Mouse (Mus musculus) forebrain, embryonic 16.5 days (tissue): Measurements from ENCODE around the gene Slc25a10. TPM values are rescaled to one million over a fixed set of nuclear protein-coding genes. Genes with fewer than 3 reads are reported as not detected.
A peak's percentile ranks its signal among the peaks of the same experiment; 100 is the strongest.
"Not testable (repeated sequence)": the region's sequence is repeated elsewhere in the genome, so short reads cannot be mapped to it uniquely, and the experiment has no call there.

Experiments
- ATAC-seq: fragments of 200-750 bp; cut with Nextera tagmentation; 2 replicates; pipeline ENCODE4 v1.8.0; 2017; ENCODE audit warnings: mild to moderate bottlenecking, moderate library complexity
- H3K27ac ChIP-seq: fragments of 300-500 bp; sonication (generic); 2 replicates; pipeline ENCODE4 v1.5.1; 2014; ENCODE audit warnings: low read length, control low read depth
- H3K27me3 ChIP-seq: fragments of 300-500 bp; sonication (generic); replicated peaks from 2 replicates; pipeline ENCODE4 v1.6.1; 2014; ENCODE audit warnings: low read length; ENCODE audit not compliant: control insufficient read depth, insufficient read depth
- H3K36me3 ChIP-seq: fragments of 300-500 bp; sonication (generic); 2 replicates; pipeline ENCODE4 v1.6.1; 2014; ENCODE audit not compliant: control insufficient read depth, insufficient read depth
- H3K4me1 ChIP-seq: fragments of 300-500 bp; sonication (generic); replicated peaks from 2 replicates; pipeline ENCODE4 v1.6.1; 2014; ENCODE audit warnings: low read length; ENCODE audit not compliant: control insufficient read depth, insufficient read depth
- H3K4me2 ChIP-seq: fragments of 300-500 bp; sonication (generic); 2 replicates; pipeline ENCODE4 v1.6.1; 2014; ENCODE audit warnings: mild to moderate bottlenecking, low read length, control low read depth
- H3K4me3 ChIP-seq: fragments of 300-500 bp; sonication (generic); replicated peaks from 2 replicates; pipeline ENCODE4 v1.5.1; 2014; ENCODE audit warnings: mild to moderate bottlenecking, low read length, control low read depth
- H3K9ac ChIP-seq: fragments of 300-500 bp; sonication (generic); replicated peaks from 2 replicates; pipeline ENCODE4 v1.6.1; 2014; ENCODE audit warnings: low read depth, low read length, control low read depth
- H3K9me3 ChIP-seq: fragments of 300-500 bp; sonication (generic); 2 replicates; pipeline ENCODE4 v1.6.1; 2016; ENCODE audit warnings: low read length; ENCODE audit not compliant: control insufficient read depth
- WGBS: fragments of 180-500 bp; shearing (Covaris S2); extraction: QIAGEN DNeasy Blood & Tissue Kit; methylation state at CpG from one replicate; pipeline ENCODE4 v1.1.7; 2014; 5-methylcytosine and 5-hydroxymethylcytosine counted together
- polyA plus RNA-seq: library from polyadenylated mRNA; unstranded; fragments of >200 nt; fragmentation: Nextera tagmentation; extraction: Ambion mirVana; gene quantifications from 2 replicates; pipeline ENCODE4 v1.2.1, GENCODE M21; 2015

Gene Slc25a10
- polyA plus RNA-seq, 1 experiment from 2014 or later = 26.5 TPM

GRCm38 (mm10) chr11:120514262-120514661 lies 22.6 kb downstream of the Slc25a10 start:
- not testable (repeated sequence) for ATAC-seq, H3K4me1 ChIP-seq, H3K9ac ChIP-seq, H3K4me3 ChIP-seq, H3K9me3 ChIP-seq, H3K27me3 ChIP-seq, H3K27ac ChIP-seq, H3K36me3 ChIP-seq, H3K4me2 ChIP-seq
- WGBS = 90% methylated on average over 2 of the region's 2 CpGs

GRCm38 (mm10) chr11:120515611-120516010 lies 24.0 kb downstream of the Slc25a10 start:
- Histone ChIP-seq H3K27me3 (no peaks in the 10 kb centered on the region), H3K9ac (no peak overlapping the region), H3K27ac (no peak overlapping the region), H3K4me1 (peaks cover 2% of the 10 kb centered on the region; the same call in 1 of the 2 replicates), H3K36me3 (no peaks in the 10 kb centered on the region), H3K9me3 (no peaks in the 10 kb centered on the region), H3K4me3 (no peak overlapping the region), H3K4me2 (no peak overlapping the region)
- 16% methylated on average over 17 of the region's 17 CpGs for WGBS
- ATAC-seq = peak; percentile 49; the same call in 1 of the 2 replicates

DNA sequence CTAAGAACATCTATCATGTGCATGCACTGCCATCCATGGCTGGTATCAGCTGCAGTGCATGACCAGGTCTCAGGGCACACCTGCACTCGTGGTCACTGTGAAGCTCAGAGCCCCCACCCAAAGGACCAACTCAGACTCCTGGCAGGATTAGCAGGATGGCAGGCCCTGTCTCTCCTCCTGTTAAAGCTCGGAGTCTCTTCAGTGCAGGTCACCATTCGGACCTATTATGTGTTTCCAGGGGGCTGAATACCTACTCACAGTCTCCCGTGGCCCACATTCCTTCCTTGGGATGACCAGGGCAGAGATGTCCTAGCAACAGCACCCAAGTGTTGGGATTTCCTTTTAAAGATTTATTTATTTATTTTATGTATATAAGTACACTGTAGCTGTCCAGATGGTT lies 25.5 kb downstream of the Slc25a10 start:
- Histone ChIP-seq H3K9me3 (no peaks in the 10 kb centered on the region), H3K4me2 (no peak overlapping the region), H3K36me3 (no peaks in the 10 kb centered on the region), H3K27me3 (no peaks in the 10 kb centered on the region), H3K27ac (no peak overlapping the region), H3K9ac (no peak overlapping the region), H3K4me1 (no peaks in the 10 kb centered on the region), H3K4me3 (no peak overlapping the region)
- 79% methylated on average over 4 of the region's 4 CpGs for WGBS
- ATAC-seq = no peak

- WGBS = 72% methylated on average over 6 of the region's 6 CpGs
- H3K4me3 ChIP-seq = no peak overlapping the region
- H3K4me1 ChIP-seq = no peaks in the 10 kb centered on the region
- no peak overlapping the region for H3K4me2 ChIP-seq
- H3K9me3 ChIP-seq = no peaks in the 10 kb centered on the region
- H3K9ac ChIP-seq = no peak overlapping the region
- no peaks in the 10 kb centered on the region for H3K27me3 ChIP-seq
- no peak overlapping the region for H3K27ac ChIP-seq
- H3K36me3 ChIP-seq = no peaks in the 10 kb centered on the region
- ATAC-seq = no peak
Measured at GRCm38 (mm10) chr11:120518027-120518426, 26.4 kb downstream of the Slc25a10 start.

- no peaks in the 10 kb centered on the region for H3K4me1 ChIP-seq
- H3K27ac ChIP-seq = no peak overlapping the region
- no peak overlapping the region for H3K4me2 ChIP-seq
- no peak for ATAC-seq
- H3K36me3 ChIP-seq = no peaks in the 10 kb centered on the region
- no peaks in the 10 kb centered on the region for H3K27me3 ChIP-seq
- no peaks in the 10 kb centered on the region for H3K9me3 ChIP-seq
- H3K9ac ChIP-seq = no peak overlapping the region
- WGBS = 70% methylated on average over 6 of the region's 6 CpGs
- H3K4me3 ChIP-seq = no peak overlapping the region
Measured at GRCm38 (mm10) chr11:120518558-120518957, 26.9 kb downstream of the Slc25a10 start.

GRCm38 (mm10) chr11:120519738-120520137 lies 28.1 kb downstream of the Slc25a10 start:
- no peak overlapping the region for H3K9ac ChIP-seq
- ATAC-seq = no peak
- 40% methylated on average over 9 of the region's 9 CpGs for WGBS
- no peaks in the 10 kb centered on the region for H3K4me1 ChIP-seq
- H3K36me3 ChIP-seq = no peaks in the 10 kb centered on the region
- H3K27me3 ChIP-seq = no peaks in the 10 kb centered on the region
- no peaks in the 10 kb centered on the region for H3K9me3 ChIP-seq
- no peak overlapping the region for H3K27ac ChIP-seq
- H3K4me3 ChIP-seq = no peak overlapping the region
- no peak overlapping the region for H3K4me2 ChIP-seq

GRCm38 (mm10) chr11:120520498-120520897 lies 28.9 kb downstream of the Slc25a10 start:
- Histone ChIP-seq H3K9ac (no peak overlapping the region), H3K36me3 (no peaks in the 10 kb centered on the region), H3K27ac (no peak overlapping the region), H3K4me2 (no peak overlapping the region), H3K27me3 (no peaks in the 10 kb centered on the region), H3K4me1 (no peaks in the 10 kb centered on the region), H3K4me3 (no peak overlapping the region), H3K9me3 (no peaks in the 10 kb centered on the region)
- ATAC-seq = no peak
- 79% methylated on average over 9 of the region's 9 CpGs for WGBS

DNA sequence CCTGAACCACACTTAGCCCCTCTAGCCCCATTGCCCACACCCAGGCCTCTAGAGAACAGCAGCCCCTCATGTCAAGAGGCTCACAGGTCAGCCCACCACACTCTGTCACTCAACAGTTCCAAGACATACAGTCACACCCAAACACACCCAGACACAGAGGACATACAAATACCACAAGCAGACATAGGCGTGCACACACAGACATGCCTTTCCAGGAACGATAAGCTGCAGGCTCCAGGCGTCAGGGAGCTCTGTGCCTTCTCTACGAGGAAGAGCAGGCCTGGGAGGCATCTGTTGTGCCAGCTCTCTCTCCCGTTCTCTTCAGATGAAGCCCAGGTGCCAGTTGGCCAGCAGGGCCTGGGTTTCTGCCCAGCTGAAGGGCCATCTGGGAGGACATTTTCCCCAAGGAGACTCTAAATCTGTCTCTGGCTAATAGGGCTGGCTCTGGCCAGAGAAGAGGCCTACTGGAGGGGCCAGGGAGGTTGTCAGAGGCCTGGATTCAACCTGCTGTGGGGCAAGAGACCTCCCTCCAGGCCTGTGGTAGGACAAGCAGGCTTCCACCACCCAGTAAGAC lies 29.4 kb downstream of the Slc25a10 start:
- H3K4me1 ChIP-seq = no peaks in the 10 kb centered on the region
- ATAC-seq = no peak
- WGBS = 69% methylated on average over 5 of the region's 5 CpGs

DNA sequence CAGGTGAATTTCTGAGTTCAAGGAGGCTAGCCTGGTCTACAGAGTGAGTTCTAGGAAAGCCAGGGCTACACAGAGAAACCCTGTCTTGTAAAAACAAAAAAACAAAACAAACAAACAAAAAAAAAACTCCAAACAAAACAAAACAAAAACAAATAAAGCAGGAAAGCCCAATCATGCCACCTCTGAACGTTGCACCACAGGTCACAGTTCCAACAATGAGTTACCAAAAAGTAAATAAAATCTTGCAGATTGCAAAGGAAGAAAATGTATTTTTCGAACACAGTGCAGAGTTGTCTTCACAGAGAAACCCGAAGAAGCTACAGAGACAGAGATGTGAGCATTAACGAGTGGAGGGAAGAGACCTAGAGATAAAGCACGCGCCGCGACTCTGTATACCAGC lies 30.9 kb downstream of the Slc25a10 start:
- Histone ChIP-seq H3K4me1 (no peaks in the 10 kb centered on the region), H3K36me3 (no peaks in the 10 kb centered on the region), H3K4me2 (no peak overlapping the region), H3K4me3 (no peak overlapping the region), H3K27me3 (no peaks in the 10 kb centered on the region), H3K27ac (no peak overlapping the region), H3K9me3 (no peaks in the 10 kb centered on the region), H3K9ac (no peak overlapping the region)
- WGBS = 85% methylated on average over 8 of the region's 8 CpGs
- no peak for ATAC-seq

More for the DNA sequence above, 29.4 kb downstream of the Slc25a10 start:
- no peak overlapping the region for H3K9ac ChIP-seq
- H3K4me2 ChIP-seq = no peak overlapping the region
- no peaks in the 10 kb centered on the region for H3K9me3 ChIP-seq
- no peak overlapping the region for H3K4me3 ChIP-seq
- no peaks in the 10 kb centered on the region for H3K27me3 ChIP-seq
- peak overlapping the region; percentile 21; the same call in 1 of the 2 replicates for H3K27ac ChIP-seq
- H3K36me3 ChIP-seq = no peaks in the 10 kb centered on the region

DNA sequence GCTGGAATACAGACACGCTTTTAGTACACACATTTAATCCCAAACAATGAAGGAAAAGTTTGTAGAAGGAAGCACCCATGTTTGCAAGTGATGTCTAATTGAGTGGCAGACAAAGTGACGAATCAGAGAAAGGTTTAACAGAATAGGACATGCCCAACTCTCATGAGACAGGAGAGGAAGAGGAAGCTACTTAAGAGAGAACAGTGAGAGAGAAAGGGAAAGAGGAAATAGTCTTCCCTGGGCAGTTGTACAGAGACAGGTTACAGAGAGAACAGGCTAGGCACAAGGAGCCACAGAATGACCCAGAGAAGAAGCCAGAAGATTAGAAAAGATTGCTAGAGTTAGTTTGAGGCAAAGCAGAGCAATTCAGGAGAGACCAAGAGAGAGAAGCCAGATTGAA lies 34.3 kb downstream of the Slc25a10 start:
- WGBS = 83% methylated on average over 2 of the region's 2 CpGs
- Histone ChIP-seq H3K27ac (no peak overlapping the region), H3K9me3 (no peaks in the 10 kb centered on the region), H3K36me3 (no peaks in the 10 kb centered on the region), H3K4me2 (no peak overlapping the region), H3K4me1 (peaks cover 8% of the 10 kb centered on the region), H3K4me3 (no peak overlapping the region), H3K9ac (no peak overlapping the region), H3K27me3 (peaks cover 29% of the 10 kb centered on the region)
- no peak for ATAC-seq
